Mouse (Mus musculus) liver, postnatal 0 days (tissue): Measurements from ENCODE around the gene Smg8. TPM values are rescaled to one million over a fixed set of nuclear protein-coding genes. Genes with fewer than 3 reads are reported as not detected.

Source experiments
- ATAC-seq: fragments of 200-750 bp; cut with Nextera tagmentation; 2 replicates; pipeline ENCODE4 v1.8.0; 2017; ENCODE audit warnings: mild to moderate bottlenecking, moderate library complexity
- DNase-seq: peaks from one replicate; pipeline ENCODE4 v3.0.0-alpha.2; 2016
- H3K27ac ChIP-seq: fragments of 300-500 bp; sonication (generic); 2 replicates; pipeline ENCODE4 v1.5.1; 2014; ENCODE audit warnings: antibody characterized with exemption, moderate library complexity, mild to moderate bottlenecking, low read depth
- H3K27me3 ChIP-seq: fragments of 300-500 bp; sonication (generic); 2 replicates; pipeline ENCODE4 v1.6.1; 2014; ENCODE audit warnings: low read length, control low read depth, mixed read lengths; ENCODE audit not compliant: insufficient read depth
- H3K36me3 ChIP-seq: fragments of 300-500 bp; sonication (generic); replicated peaks from 2 replicates; pipeline ENCODE4 v1.6.1; 2014; ENCODE audit warnings: mild to moderate bottlenecking, control low read depth, low read length, moderate library complexity, mixed read lengths; ENCODE audit not compliant: insufficient read depth
- H3K4me1 ChIP-seq: fragments of 300-500 bp; sonication (generic); 2 replicates; pipeline ENCODE4 v1.6.1; 2014; ENCODE audit warnings: antibody characterized with exemption, mild to moderate bottlenecking, control low read depth; ENCODE audit not compliant: insufficient read depth
- H3K4me2 ChIP-seq: fragments of 300-500 bp; sonication (generic); 2 replicates; pipeline ENCODE4 v1.6.1; 2014; ENCODE audit warnings: low read depth, mild to moderate bottlenecking, low read length, moderate library complexity, mixed read lengths
- H3K4me3 ChIP-seq: fragments of 300-500 bp; sonication (generic); 2 replicates; pipeline ENCODE4 v1.5.1; 2014; ENCODE audit warnings: low read depth, low read length
- H3K9ac ChIP-seq: fragments of 300-500 bp; sonication (generic); replicated peaks from 2 replicates; pipeline ENCODE4 v1.6.1; 2014; ENCODE audit warnings: mild to moderate bottlenecking, moderate library complexity
- H3K9me3 ChIP-seq: fragments of 300-500 bp; sonication (generic); 2 replicates; pipeline ENCODE4 v1.6.1; 2016; ENCODE audit warnings: mild to moderate bottlenecking, control low read depth, low read length, mixed read lengths
- CTCF ChIP-seq: sonication (generic); IDR thresholded peaks from 2 replicates; pipeline ENCODE4 v1.5.1; 2016; ENCODE audit warnings: antibody characterized with exemption, low read depth
- EP300 ChIP-seq: IDR thresholded peaks from 2 replicates; pipeline ENCODE4 v1.6.1; 2016; ENCODE audit warnings: antibody characterized with exemption, low read depth, mild to moderate bottlenecking
- WGBS: fragments of 180-500 bp; shearing (Covaris S2); extraction: QIAGEN DNeasy Blood & Tissue Kit; methylation state at CpG from one replicate; pipeline ENCODE4 v1.1.7; 2014; ENCODE audit not compliant: insufficient replicate concordance; 5-methylcytosine and 5-hydroxymethylcytosine counted together
- polyA plus RNA-seq: library from polyadenylated mRNA; unstranded; fragments of >200 nt; fragmentation: Nextera tagmentation; extraction: Ambion mirVana; gene quantifications from 2 replicates; pipeline ENCODE4 v1.2.1, GENCODE M21; 2015

The Smg8 gene
- polyA plus RNA-seq, 1 experiment from 2014 or later = 4.9 TPM

DNA sequence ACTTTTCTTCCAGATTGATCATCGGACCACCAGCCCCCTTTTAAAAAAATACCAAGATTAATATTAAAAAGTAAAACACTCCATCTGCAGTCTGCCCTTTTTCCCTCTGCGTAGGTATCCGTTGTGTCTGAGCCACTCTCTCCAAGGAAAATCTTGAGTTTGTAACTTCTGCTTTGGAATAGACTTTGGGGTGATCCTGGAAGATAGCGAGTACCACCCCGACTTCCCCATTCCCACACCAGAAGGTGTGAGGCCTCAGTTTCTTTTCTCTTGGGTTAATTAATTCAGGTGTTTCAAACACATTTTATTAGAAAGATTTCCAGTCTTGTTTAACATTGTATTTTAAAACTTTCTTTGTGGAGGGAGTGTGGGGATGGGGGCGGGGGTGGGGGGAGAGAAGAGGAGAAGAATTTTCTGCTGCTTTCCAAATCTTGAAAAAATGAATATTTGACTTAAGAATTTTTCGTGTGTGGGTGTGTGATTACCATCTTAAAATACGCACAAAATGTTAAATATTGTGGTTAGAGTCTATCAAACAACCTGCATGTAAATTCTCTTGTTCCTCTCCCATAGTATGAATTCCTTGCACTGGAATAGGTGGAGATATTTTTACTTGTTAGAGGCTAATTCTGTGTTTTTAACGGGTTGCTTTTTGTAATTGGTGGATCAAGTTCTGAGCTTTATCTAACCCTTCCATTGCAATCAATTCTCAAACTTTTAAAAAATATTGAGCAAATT, 23.8 kb upstream of the Smg8 start:
- ATAC-seq = no peak

DNA sequence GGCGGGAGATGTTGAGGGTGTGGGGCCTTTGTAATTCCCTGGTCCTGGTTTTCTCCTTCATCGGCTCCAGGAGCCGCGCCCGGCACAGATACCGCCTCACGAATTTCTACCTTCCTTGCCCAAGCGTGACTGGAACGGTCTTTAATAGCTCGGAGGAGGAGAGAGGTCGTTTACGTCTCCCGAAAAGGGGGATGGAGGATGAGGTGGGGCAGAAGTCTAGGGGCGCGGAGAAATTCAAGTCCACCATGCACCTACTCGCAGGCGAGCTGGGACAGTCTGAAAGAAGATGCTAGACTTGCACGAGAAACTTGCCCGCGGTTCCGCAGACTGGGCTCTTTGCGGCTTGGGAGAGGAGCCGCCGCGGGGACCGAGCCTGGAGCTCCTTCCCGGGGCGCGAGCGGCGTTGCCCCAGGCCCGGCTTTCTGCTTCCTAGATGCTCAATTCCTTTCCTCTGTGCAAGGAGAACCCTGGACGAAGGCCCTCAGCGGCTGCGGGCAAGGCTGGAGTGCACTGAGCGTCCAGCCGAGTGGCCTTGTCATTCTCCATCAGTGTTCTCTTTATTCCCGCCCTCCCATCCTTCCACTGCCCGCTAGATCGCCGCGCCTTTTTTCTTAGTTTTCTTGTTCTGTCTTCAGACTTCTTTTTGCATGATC, 23.1 kb upstream of the Smg8 start:
- Histone ChIP-seq H3K36me3 (peaks cover 42% of the 10 kb centered on the region), H3K27me3 (no peaks in the 10 kb centered on the region), H3K27ac (peak overlapping the region; percentile 84), H3K4me3 (peak overlapping the region; percentile 87), H3K9ac (peak overlapping the region; percentile 92), H3K4me2 (peak overlapping the region; percentile 94), H3K4me1 (peaks cover 6% of the 10 kb centered on the region; the same call in 1 of the 2 replicates), H3K9me3 (no peaks in the 10 kb centered on the region)
- WGBS = under 1% methylated on average over 42 of the region's 42 CpGs
- peak; percentile 49 for DNase-seq
- TF ChIP-seq CTCF (no peak), EP300 (no peak)
- no peak for ATAC-seq

More for the DNA sequence above, 23.8 kb upstream of the Smg8 start:
- H3K4me3 ChIP-seq = peak overlapping the region; percentile 87
- H3K4me1 ChIP-seq = peaks cover 6% of the 10 kb centered on the region; the same call in 1 of the 2 replicates
- H3K27me3 ChIP-seq = no peaks in the 10 kb centered on the region
- TF ChIP-seq EP300 (no peak), CTCF (no peak)
- H3K36me3 ChIP-seq = peaks cover 43% of the 10 kb centered on the region
- peak overlapping the region; percentile 55; the same call in 1 of the 2 replicates for H3K27ac ChIP-seq
- H3K9me3 ChIP-seq = no peaks in the 10 kb centered on the region
- peak overlapping the region; percentile 94 for H3K4me2 ChIP-seq
- 7% methylated on average over 9 of the region's 9 CpGs for WGBS
- H3K9ac ChIP-seq = peak overlapping the region; percentile 92
- DNase-seq = no peak

DNA sequence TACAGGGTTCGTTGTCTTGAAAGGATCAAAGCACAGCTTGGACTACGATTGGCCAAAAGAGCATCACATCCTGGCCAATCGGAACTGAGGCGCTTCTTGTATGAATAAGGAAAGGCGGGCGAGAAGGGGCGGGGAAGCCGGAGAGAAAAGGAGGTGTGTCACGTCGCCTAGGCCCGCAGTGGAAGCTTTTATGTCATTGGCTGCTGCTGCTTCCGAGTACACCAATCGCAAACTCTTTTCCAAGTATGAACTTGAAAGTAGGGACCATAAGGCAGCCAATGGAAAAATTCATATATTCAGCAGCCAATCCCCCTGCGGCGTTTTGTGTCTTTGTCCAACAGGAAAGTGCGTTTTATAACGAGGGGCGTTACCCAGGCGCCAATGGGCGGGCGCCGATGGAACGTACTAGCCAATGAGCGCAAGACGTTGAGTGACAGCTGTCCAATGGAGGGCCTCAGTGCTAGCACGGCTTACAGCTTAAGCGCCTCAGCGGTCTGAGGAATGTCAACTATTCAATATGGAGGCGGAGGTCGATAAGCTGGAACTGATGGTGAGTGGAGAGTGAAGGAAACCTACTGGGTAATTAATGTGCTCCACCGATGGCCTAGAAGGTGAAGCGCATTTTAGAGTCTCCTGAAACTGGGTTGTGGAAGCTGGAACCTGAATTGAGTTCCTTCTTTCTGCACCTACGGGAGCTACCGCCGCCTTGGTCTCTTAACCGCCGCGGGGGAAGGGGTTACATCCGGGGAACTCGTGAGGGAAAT, 22.4 kb upstream of the Smg8 start, which contains the start of gene Ska2:
Ska2 (plus strand) TSS at position 480 of the 764 bp plus-strand sequence.
- TF ChIP-seq EP300 = peak; percentile 96
- TF ChIP-seq CTCF = no peak
- H3K36me3 ChIP-seq = peaks cover 41% of the 10 kb centered on the region
- under 1% methylated on average over 40 of the region's 40 CpGs for WGBS

DNA sequence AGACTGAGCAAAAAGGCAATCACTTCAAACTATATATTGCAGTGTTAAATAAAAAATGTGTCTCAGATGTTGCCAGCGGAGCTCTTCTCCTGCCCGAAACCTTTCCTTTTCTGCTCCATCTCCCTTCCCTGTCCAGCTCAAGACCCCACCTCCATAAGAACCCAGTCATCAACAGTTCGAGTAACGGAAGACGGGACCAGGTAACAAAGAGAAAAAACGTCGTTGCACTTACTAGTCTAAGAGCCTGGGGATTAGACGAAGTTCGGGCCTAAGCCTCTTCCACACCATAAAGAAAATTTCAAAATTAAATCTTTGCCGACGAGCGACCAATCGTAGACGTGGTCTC, 21.8 kb upstream of the Smg8 start, which contains the start of gene Prr11:
Prr11 (minus strand) TSS at position 300 of the 346 bp plus-strand sequence.
- H3K36me3 ChIP-seq = peaks cover 40% of the 10 kb centered on the region
- ATAC-seq (no peak), DNase-seq (no peak)
- peak within 1 kb of the TSS; percentile 94 for H3K4me2 ChIP-seq
- TF ChIP-seq EP300 = no peak
- no peak for TF ChIP-seq CTCF
- H3K4me3 ChIP-seq = peak within 1 kb of the TSS; percentile 87
- H3K9me3 ChIP-seq = no peaks in the 10 kb centered on the region
- H3K4me1 ChIP-seq = peaks cover 6% of the 10 kb centered on the region; the same call in 1 of the 2 replicates
- H3K27me3 ChIP-seq = no peaks in the 10 kb centered on the region
- H3K27ac ChIP-seq = peak within 1 kb of the TSS; percentile 84
- H3K9ac ChIP-seq = peak within 1 kb of the TSS; percentile 92
- under 1% methylated on average over 14 of the region's 14 CpGs for WGBS

More for the DNA sequence above, 22.4 kb upstream of the Smg8 start, which contains the start of gene Ska2:
- peak; percentile 97 for DNase-seq
- H3K27ac ChIP-seq = peak within 1 kb of the TSS; percentile 84
- ATAC-seq = peak; percentile 96
- H3K9ac ChIP-seq = peak within 1 kb of the TSS; percentile 92
- H3K27me3 ChIP-seq = no peaks in the 10 kb centered on the region
- peak within 1 kb of the TSS; percentile 87 for H3K4me3 ChIP-seq
- H3K9me3 ChIP-seq = no peaks in the 10 kb centered on the region
- H3K4me1 ChIP-seq = peaks cover 6% of the 10 kb centered on the region; the same call in 1 of the 2 replicates
- peak within 1 kb of the TSS; percentile 94 for H3K4me2 ChIP-seq

DNA sequence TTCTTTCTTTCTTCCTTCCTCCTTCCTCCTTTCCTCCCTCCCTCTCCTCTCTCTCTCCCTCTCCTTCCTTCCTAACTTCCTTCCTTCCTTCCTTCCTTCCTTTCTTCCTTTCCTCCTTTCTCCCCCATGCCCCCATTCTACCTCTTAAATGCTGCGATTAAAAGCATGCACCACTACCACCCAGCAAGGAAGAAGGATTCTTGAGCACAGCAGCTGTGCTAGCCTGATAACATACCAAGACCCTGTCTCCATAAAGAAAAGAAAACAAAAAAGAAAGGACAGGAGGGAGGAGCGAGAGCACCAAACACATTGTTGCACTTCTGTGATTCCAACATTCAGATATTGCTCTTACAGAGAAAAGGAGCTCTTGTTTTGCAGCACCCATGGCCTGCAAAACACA, 568 bp upstream of the Smg8 start:
- Histone ChIP-seq H3K27me3 (no peaks in the 10 kb centered on the region), H3K4me3 (peak overlapping the region; percentile 98), H3K36me3 (peaks cover 25% of the 10 kb centered on the region), H3K9me3 (no peaks in the 10 kb centered on the region), H3K4me1 (peaks cover 18% of the 10 kb centered on the region), H3K4me2 (peak overlapping the region; percentile 95), H3K27ac (peak overlapping the region; percentile 71; the same call in 1 of the 2 replicates), H3K9ac (peak overlapping the region; percentile 96)
- ATAC-seq = peak; percentile 41; the same call in 1 of the 2 replicates
- no peak for DNase-seq
- WGBS = 35% methylated on average over 2 of the region's 2 CpGs
- TF ChIP-seq EP300 (no peak), CTCF (no peak)
